10 mouse cellular contexts compared by ENCODE assay signal in genomic region chr2:118533969-118534368, GRCm38 (mm10). TPM values are rescaled to one million over a fixed set of nuclear protein-coding genes. Genes with fewer than 3 reads are reported as not detected.
A peak's percentile ranks its signal among the peaks of the same experiment; 100 is the strongest.
DNase-seq lines count a peak whose midpoint lies in the region; ATAC-seq and TF ChIP-seq lines count a peak whose summit lies in the region.
"Had no signal": no experiment of that assay in that cellular context is flagged by ENCODE, and none has a peak within 500 bp of the region (broad histone marks: within the 10 kb centered on the region; RNA-seq: fewer than 3 reads in every experiment).

No protein-coding gene starts in this region.

- no peak for ATAC-seq in heart, embryonic 13.5 days (ENCODE audit: extremely low read depth, insufficient number of reproducible peaks, low FRiP score, low TSS enrichment)
- ATAC-seq in embryonic facial prominence, embryonic 12.5 days (ENCODE audit: insufficient number of reproducible peaks, insufficient read depth, low FRiP score, low TSS enrichment): no peak

- TF ChIP-seq CTCF in kidney, adult 2 months (conservative IDR thresholded peaks at IDR 0.05; ENCODE audit: insufficient read depth, insufficient read length, low read depth, low read length): no peak

- H3K27me3 ChIP-seq in heart, embryonic 13.5 days (replicated peaks): no peaks in the 10 kb centered on the region
- no peaks in the 10 kb centered on the region for H3K27me3 ChIP-seq in embryonic facial prominence, embryonic 12.5 days
- H3K27me3 ChIP-seq in kidney, adult 2 months (replicated peaks; ENCODE audit: control insufficient read depth, insufficient read depth, low read length): no peaks in the 10 kb centered on the region

- no peak for TF ChIP-seq POLR2A in kidney, adult 2 months (IDR thresholded peaks at IDR 0.05; ENCODE audit: low read depth, low read length)

- H3K4me3 ChIP-seq in heart, embryonic 13.5 days: no peak overlapping the region
- H3K4me3 ChIP-seq in embryonic facial prominence, embryonic 12.5 days: no peak overlapping the region
- H3K4me3 ChIP-seq in kidney, adult 2 months (ENCODE audit: insufficient read depth, low read depth, low read length): no peak overlapping the region

- no peaks in the 10 kb centered on the region for H3K9me3 ChIP-seq in heart, embryonic 13.5 days
- H3K9me3 ChIP-seq in embryonic facial prominence, embryonic 12.5 days: no peaks in the 10 kb centered on the region

- no peak for DNase-seq in heart, adult 9 months (ENCODE audit: low spot score in 2 of 2)
- DNase-seq in kidney, adult 2 months: peak; percentile 65
- peak; percentile 64 to 79 for DNase-seq in lung, postnatal 4 days
- no peak for DNase-seq in frontal cortex, postnatal 36 days (ENCODE audit: low spot score in 2 of 2)
- no peak for DNase-seq in cerebellum, postnatal 36 days
- DNase-seq in adrenal gland, adult 18-20 months (ENCODE audit: low spot score in 2 of 2): no peak
- DNase-seq: cerebellum, postnatal 14 days had no signal

- peak overlapping the region; percentile 94 for H3K27ac ChIP-seq in heart, embryonic 13.5 days (replicated peaks)
- peak overlapping the region; percentile 97 for H3K27ac ChIP-seq in embryonic facial prominence, embryonic 12.5 days
- H3K27ac ChIP-seq in kidney, adult 2 months (ENCODE audit: insufficient read depth, low read depth, low read length): peak overlapping the region; percentile 14
- H3K27ac ChIP-seq: liver, embryonic 14.5 days had no signal

- H3K4me1 ChIP-seq in heart, embryonic 13.5 days: peaks cover 79% of the 10 kb centered on the region
- peaks cover 68% of the 10 kb centered on the region for H3K4me1 ChIP-seq in embryonic facial prominence, embryonic 12.5 days
- peaks cover 40% of the 10 kb centered on the region for H3K4me1 ChIP-seq in kidney, adult 2 months (ENCODE audit: control insufficient read depth, insufficient read depth, low read length)

- WGBS in heart, embryonic 13.5 days: 75% methylated on average over 6 of the region's 6 CpGs
- 39% methylated on average over 6 of the region's 6 CpGs for WGBS in embryonic facial prominence, embryonic 12.5 days
- 49% methylated on average over 6 of the region's 6 CpGs for WGBS in kidney, adult 2 months

- H3K4me2 ChIP-seq in heart, embryonic 13.5 days: no peak overlapping the region
- H3K4me2 ChIP-seq in embryonic facial prominence, embryonic 12.5 days (replicated peaks): no peak overlapping the region; the same call in 1 of the 2 replicates

- peak overlapping the region; percentile 70 for H3K9ac ChIP-seq in heart, embryonic 13.5 days
- no peak overlapping the region for H3K9ac ChIP-seq in embryonic facial prominence, embryonic 12.5 days
- H3K9ac ChIP-seq: liver, embryonic 14.5 days had no signal

- H3K36me3 ChIP-seq in heart, embryonic 13.5 days: peaks cover 43% of the 10 kb centered on the region
- peaks cover 24% of the 10 kb centered on the region; the same call in 1 of the 2 replicates for H3K36me3 ChIP-seq in embryonic facial prominence, embryonic 12.5 days
- H3K36me3 ChIP-seq in kidney, adult 2 months (ENCODE audit: control insufficient read depth, insufficient read depth, low read length): no peaks in the 10 kb centered on the region

RNA-seq across cellular contexts. Expression of gene Bmf, which starts 15.5 kb away (rescaled TPM):
- polyA plus RNA-seq in heart, embryonic 13.5 days (2015; fragmentation: Nextera tagmentation; extraction: Ambion mirVana): 2.5 and 2.9 TPM in 2 replicates
- 6.6 and 7.1 TPM in 2 replicates for polyA plus RNA-seq in embryonic facial prominence, embryonic 12.5 days (2016; fragmentation: Nextera tagmentation; extraction: Ambion mirVana)
- 9.1 and 10.5 TPM in 2 replicates for polyA plus RNA-seq in kidney, adult 2 months (2012; rRNA removed)
- total RNA-seq in adrenal gland, adult 18-20 months (2021): 1 to 10 TPM; 6.6 to 6.8 TPM

RNA-seq across cellular contexts. Expression of gene Srp14, which starts 54.5 kb away (rescaled TPM):
- 196 and 218 TPM in 2 replicates for polyA plus RNA-seq in heart, embryonic 13.5 days (2015; fragmentation: Nextera tagmentation; extraction: Ambion mirVana)
- 239 and 256 TPM in 2 replicates for polyA plus RNA-seq in embryonic facial prominence, embryonic 12.5 days (2016; fragmentation: Nextera tagmentation; extraction: Ambion mirVana)
- polyA plus RNA-seq in kidney, adult 2 months (2012; rRNA removed): 50.9 and 77.2 TPM in 2 replicates
- 100 to 1,000 TPM; 217 to 225 TPM for total RNA-seq in adrenal gland, adult 18-20 months (2021)

Comparison
In these comparisons a context has a peak if more than half of its experiments do, and no peak if none do; other contexts are left out.
1. H3K27ac ChIP-seq: peak in every context shown above with its lines; median percentile 97 in embryonic facial prominence, embryonic 12.5 days; 94 in heart, embryonic 13.5 days; 14 in kidney, adult 2 months.
2. DNase-seq: peak in kidney, adult 2 months (single experiment) and lung, postnatal 4 days (2 of 2); none in heart, adult 9 months (0 of 2), frontal cortex, postnatal 36 days (0 of 2), cerebellum, postnatal 36 days (0 of 2) and adrenal gland, adult 18-20 months (0 of 2).